Mouse (Mus musculus) cerebellum, adult 11-12 months (tissue): ENCODE measurements around the gene Hand2.

ENCODE experiments used
- DNase-seq: peaks from one replicate; pipeline ENCODE4 v3.0.0; 2022

Gene Hand2

GRCm38 (mm10) chr8:57343731-57344315 is 23.0 kb downstream of the Hand2 start:
- no peak for DNase-seq

- DNase-seq, result no peak
Measured at GRCm38 (mm10) chr8:57344956-57345870, 24.4 kb downstream of the Hand2 start.

GRCm38 (mm10) chr8:57346371-57346770 is 25.6 kb downstream of the Hand2 start:
- no peak for DNase-seq

DNA sequence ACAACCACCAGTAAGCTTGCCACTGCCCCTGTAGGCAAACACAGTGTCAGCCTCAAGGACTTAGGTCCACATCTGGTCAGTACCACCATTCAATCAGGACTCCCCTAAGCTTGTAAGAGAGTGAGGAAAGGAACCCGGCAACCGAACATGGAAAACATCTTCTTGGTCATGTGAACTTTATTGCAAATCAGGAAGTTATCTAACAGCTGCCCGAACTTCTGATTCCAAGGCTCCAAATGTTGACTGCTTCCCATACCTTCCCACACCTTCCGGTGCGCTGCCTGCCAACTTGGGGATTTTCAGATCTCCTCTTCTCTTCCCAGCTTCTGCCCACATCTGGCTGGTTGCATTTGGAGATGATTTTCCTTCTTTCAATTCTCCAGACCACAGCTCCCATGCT is 26.4 kb downstream of the Hand2 start:
- no peak for DNase-seq

DNA sequence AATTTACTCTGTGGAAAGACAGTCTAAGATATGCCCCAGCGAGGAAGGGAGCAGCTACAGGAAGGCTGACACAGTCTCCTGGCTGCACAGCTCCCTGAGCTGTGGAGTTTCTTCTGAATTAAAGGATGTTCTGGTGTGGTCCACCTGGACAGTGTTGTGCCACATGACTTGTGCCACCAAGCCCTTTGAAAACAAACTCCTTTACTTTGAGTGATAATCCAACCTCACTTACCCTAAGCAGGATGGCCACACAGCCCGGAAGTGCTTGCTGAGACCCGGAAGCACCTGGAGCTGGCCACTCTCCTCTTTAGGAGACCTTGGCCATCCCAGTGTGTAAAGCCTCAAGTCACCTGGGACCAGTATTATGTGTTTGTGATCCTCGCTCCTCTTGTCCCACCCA is 27.5 kb downstream of the Hand2 start:
- DNase-seq, result no peak

GRCm38 (mm10) chr8:57348866-57349520 is 28.2 kb downstream of the Hand2 start:
- DNase-seq, result no peak

- no peak for DNase-seq
Measured at GRCm38 (mm10) chr8:57351861-57352260, 31.1 kb downstream of the Hand2 start.

GRCm38 (mm10) chr8:57353346-57354305 is 32.8 kb downstream of the Hand2 start:
- DNase-seq, result no peak

GRCm38 (mm10) chr8:57354876-57355275 is 34.1 kb downstream of the Hand2 start:
- no peak for DNase-seq

DNA sequence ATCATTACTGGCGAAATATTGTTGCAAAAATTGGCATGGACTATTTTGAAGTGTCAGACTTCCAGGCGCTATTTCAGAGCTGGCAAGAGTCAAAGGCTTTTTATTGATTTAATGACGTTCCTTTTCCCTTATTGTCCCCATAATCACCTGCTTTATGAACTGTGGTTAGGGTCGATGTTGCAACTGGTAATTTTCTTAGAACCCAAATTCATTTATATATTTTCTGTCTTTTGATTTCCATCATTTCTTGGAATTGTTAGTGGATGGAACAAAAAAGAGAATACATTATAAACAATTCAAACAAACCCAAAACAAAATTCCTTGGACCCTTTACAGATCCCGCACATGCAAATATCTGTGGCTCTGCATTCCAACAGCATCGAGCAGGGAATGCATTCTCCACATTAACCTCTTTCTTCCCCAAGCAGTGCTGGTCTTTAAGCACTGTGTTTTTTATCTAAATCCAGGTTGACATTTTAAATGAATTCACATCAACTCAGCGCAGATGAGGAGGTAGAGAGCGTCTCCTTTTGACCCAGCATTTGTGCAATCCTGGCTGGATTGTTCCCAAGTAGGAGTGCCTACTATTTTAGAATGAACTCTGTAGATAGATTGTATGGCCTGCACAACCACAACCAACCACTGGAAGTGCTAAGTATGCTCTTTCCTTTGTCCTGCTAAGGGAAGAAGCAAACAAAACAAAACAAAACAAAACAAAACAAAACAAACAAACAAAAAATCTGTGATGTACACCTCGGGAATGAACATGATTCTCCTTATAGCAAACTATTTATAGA is 35.9 kb downstream of the Hand2 start:
- no peak for DNase-seq

- DNase-seq, result no peak
Measured at GRCm38 (mm10) chr8:57360493-57360892, 39.7 kb downstream of the Hand2 start.

- DNase-seq, result no peak
Measured at GRCm38 (mm10) chr8:57361003-57361805, 40.4 kb downstream of the Hand2 start.

DNA sequence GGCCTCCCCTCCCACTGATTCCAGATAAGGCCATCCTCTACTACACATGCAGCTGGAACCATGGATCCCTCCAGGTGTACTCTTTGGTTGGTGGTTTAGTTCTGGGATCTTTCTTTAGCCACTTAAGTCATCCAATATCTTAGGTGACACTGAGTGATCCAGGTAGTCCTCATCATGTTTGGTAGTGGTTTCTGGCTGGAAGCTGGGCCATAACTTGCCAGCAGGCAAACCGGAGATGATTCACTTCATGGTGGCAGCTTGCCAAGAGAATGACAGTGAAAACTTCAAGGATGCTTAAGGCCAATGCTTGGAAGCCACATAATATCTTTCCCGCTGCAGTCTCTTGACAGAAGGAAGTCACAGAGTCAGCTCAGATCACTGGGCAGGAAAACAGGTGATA is 42.1 kb downstream of the Hand2 start:
- no peak for DNase-seq

DNA sequence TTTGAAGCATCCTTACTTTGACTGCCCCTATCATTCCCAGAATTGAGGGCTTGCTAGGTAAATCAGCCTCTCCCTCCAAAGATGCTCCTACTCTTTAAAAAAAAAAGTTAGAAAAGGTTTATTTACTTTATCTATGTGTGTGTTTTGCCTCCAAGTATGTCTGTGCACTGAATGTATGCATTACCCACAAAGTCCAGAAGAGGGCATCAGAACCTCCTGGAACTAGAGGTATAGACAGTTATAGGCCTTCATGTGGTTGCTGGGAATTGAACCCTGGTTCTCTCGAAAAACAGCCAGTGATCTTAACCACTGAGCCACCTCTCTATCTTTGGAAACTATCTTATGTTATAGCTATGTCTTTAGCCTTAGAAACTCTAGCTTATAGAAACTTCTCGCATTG is 53.3 kb downstream of the Hand2 start:
- no peak for DNase-seq
